Mouse (Mus musculus) telencephalon, adult 2 months (tissue): ENCODE data around the gene Pon1.

Source experiments
- DNase-seq: peaks from one replicate; pipeline ENCODE4 v3.0.0-alpha.2; 2011; ENCODE audit warnings: low read depth, low spot score

The Pon1 gene

DNA sequence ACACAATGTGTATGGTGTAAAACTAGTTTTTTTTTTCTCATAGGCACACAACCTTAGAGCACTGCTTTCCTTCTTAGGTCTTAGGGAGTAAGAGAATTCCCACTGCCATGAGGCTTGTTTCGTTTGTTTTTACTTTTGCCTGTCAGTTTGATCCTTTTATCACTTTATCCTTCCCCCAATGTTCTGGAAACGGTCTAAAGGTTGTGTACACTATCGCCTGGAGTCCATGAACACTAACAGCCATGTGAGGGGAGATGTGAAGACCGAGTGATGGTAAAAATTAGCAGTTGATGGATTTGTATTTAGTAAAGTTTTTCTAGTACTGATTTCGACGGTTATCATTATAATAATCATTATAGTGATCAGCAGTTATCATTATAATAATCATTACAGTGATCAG, 58.8 kb downstream of the Pon1 start:
- DNase-seq: no peak

- no peak for DNase-seq
These were observed 64.2 kb downstream of the Pon1 start for GRCm38 (mm10) chr6:5129364-5130093.

DNA sequence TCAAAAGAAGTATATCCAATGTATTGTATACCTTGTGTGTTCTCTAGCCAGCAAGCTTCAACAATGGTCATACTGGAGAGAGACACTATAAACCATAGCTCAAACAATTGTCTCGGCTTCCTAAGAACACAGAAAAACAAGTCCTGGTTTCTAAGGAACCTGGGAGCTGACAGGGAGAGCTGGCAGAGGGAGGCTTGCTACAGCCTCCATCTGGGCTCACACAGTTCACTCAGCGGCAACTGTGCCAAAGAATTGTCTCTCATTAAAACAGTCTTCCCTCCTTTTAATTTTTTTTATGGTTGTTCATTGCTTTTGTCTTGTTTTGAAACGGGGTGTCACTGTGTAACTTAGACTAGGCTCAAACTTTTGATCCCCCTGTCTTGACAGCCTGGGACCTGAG, 73.5 kb downstream of the Pon1 start:
- no peak for DNase-seq

DNA sequence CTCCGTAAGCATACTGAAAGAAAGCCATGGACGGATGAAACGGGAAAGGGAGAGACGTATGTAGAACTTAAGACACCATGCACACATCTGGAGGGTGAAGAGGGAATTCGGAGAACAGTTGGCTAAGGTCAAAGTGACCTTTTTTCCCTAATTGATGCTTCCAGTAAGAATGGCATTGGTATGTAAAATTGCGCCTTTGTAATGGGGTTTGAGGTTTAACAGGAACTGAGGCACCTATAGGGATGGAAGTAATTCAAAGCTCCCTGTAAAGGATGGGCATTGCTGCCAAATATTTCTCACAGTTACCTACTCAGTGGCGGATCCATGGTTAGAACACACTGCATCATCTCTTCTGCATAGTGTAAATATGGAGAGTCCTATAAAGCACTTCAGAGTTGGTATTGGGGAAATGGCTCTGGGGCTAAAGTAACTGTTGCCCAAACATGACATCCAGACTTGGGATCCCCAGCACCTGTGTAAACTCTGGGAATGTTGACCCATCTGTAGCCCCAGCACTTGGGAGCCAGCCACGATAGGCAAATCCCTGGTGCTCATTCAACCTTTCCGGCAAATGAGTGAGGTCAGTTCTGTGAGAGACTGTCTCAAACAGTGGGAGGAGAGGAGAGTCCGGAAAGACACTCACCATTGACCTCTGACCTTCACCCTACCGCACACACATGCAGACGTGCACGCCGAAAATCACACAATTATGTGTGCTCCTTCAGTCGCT, 74.4 kb downstream of the Pon1 start:
- DNase-seq: no peak
